Mouse (Mus musculus) liver, embryonic 16.5 days (tissue): ENCODE data around the gene Alg10b. TPM values are rescaled to one million over a fixed set of nuclear protein-coding genes. Genes with fewer than 3 reads are reported as not detected.

Experiments used
- ATAC-seq: fragments of 200-750 bp; cut with Nextera tagmentation; 2 replicates; pipeline ENCODE4 v1.8.0; 2017; ENCODE audit warnings: low read depth, mild to moderate bottlenecking, moderate number of reproducible peaks, moderate library complexity
- H3K27ac ChIP-seq: fragments of 300-500 bp; sonication (generic); 2 replicates; pipeline ENCODE4 v1.5.1; 2014; ENCODE audit warnings: mild to moderate bottlenecking, low read length
- H3K27me3 ChIP-seq: fragments of 300-500 bp; sonication (generic); 2 replicates; pipeline ENCODE4 v1.6.1; 2014; ENCODE audit warnings: low read depth, low read length, mixed read lengths; ENCODE audit not compliant: control insufficient read depth, insufficient read depth
- H3K36me3 ChIP-seq: fragments of 300-500 bp; sonication (generic); 2 replicates; pipeline ENCODE4 v1.6.1; 2014; ENCODE audit warnings: mild to moderate bottlenecking; ENCODE audit not compliant: control insufficient read depth, insufficient read depth
- H3K4me1 ChIP-seq: fragments of 300-500 bp; sonication (generic); 2 replicates; pipeline ENCODE4 v1.6.1; 2014; ENCODE audit warnings: low read depth, low read length, mixed read lengths; ENCODE audit not compliant: control insufficient read depth
- H3K4me2 ChIP-seq: fragments of 300-500 bp; sonication (generic); 2 replicates; pipeline ENCODE4 v1.6.1; 2014; ENCODE audit warnings: low read depth, low read length, mixed read lengths
- H3K4me3 ChIP-seq: fragments of 300-500 bp; sonication (generic); 2 replicates; pipeline ENCODE4 v1.5.1; 2014; ENCODE audit warnings: low read depth, mild to moderate bottlenecking, low read length
- H3K9ac ChIP-seq: fragments of 300-500 bp; sonication (generic); 2 replicates; pipeline ENCODE4 v1.6.1; 2014; ENCODE audit warnings: low read depth, low read length
- H3K9me3 ChIP-seq: fragments of 300-500 bp; sonication (generic); replicated peaks from 2 replicates; pipeline ENCODE4 v1.6.1; 2016; ENCODE audit warnings: low read length; ENCODE audit not compliant: control insufficient read depth
- WGBS: fragments of 180-500 bp; shearing (Covaris S2); extraction: QIAGEN DNeasy Blood & Tissue Kit; methylation state at CpG from one replicate; pipeline ENCODE4 v1.1.7; 2014; ENCODE audit not compliant: insufficient replicate concordance; 5-methylcytosine and 5-hydroxymethylcytosine counted together
- microRNA-seq: library from miRNA; unstranded; fragments of <30 nt; microRNA quantifications from one replicate; pipeline ENCODE4, GENCODE M21; 2016
- polyA plus RNA-seq: library from polyadenylated mRNA; unstranded; fragments of >200 nt; fragmentation: Nextera tagmentation; extraction: Ambion mirVana; gene quantifications from 2 replicates; pipeline ENCODE4 v1.2.1, GENCODE M21; 2015

Alg10b gene
- polyA plus RNA-seq, 1 experiment from 2014 or later: 6.9 TPM

- no peaks in the 10 kb centered on the region for H3K27me3 ChIP-seq
- ATAC-seq: no peak
- no peaks in the 10 kb centered on the region for H3K9me3 ChIP-seq
- no peak overlapping the region for H3K9ac ChIP-seq
- H3K27ac ChIP-seq: no peak overlapping the region
- no peaks in the 10 kb centered on the region for H3K4me1 ChIP-seq
- H3K4me2 ChIP-seq: no peak overlapping the region
- 65% methylated on average over 5 of the region's 5 CpGs for WGBS
- H3K4me3 ChIP-seq: no peak overlapping the region
- H3K36me3 ChIP-seq: no peaks in the 10 kb centered on the region
These were observed 20.0 kb downstream of the Alg10b start for GRCm38 (mm10) chr15:90244081-90244480.

- Histone ChIP-seq H3K27me3 (no peaks in the 10 kb centered on the region), H3K9me3 (no peaks in the 10 kb centered on the region), H3K4me3 (no peak overlapping the region), H3K4me1 (no peaks in the 10 kb centered on the region), H3K4me2 (no peak overlapping the region), H3K36me3 (no peaks in the 10 kb centered on the region), H3K9ac (no peak overlapping the region), H3K27ac (no peak overlapping the region)
- ATAC-seq: no peak
- 48% methylated on average over 3 of the region's 3 CpGs for WGBS
These were observed 25.6 kb downstream of the Alg10b start for GRCm38 (mm10) chr15:90249694-90250093.

- no peak for ATAC-seq
These were observed 58.8 kb downstream of the Alg10b start for GRCm38 (mm10) chr15:90282876-90283275.

More at GRCm38 (mm10) chr15:90282876-90283275, 58.8 kb downstream of the Alg10b start:
- WGBS: 68% methylated on average over 7 of the region's 7 CpGs
- H3K4me3 ChIP-seq: no peak overlapping the region
- no peak overlapping the region for H3K9ac ChIP-seq
- no peak overlapping the region for H3K4me2 ChIP-seq
- no peaks in the 10 kb centered on the region for H3K4me1 ChIP-seq
- no peak overlapping the region for H3K27ac ChIP-seq
- no peaks in the 10 kb centered on the region for H3K9me3 ChIP-seq
- H3K36me3 ChIP-seq: no peaks in the 10 kb centered on the region
- H3K27me3 ChIP-seq: no peaks in the 10 kb centered on the region

Small RNA genes within 50 kb of the gene (microRNA-seq; reads per million reads assigned to microRNA genes)
- gene Mir7648: 1.5 reads per million
